Mouse (Mus musculus) CH12.LX (cell line): ENCODE measurements at regions not wholly inside any gene's neighbourhood (a gene's known extent, or its start where the extent isn't known, plus 50 kb on each side); places are given as distances from the start of the nearest gene placed in this dataset.

Source experiments
- DNase-seq: peaks from one replicate; pipeline ENCODE4 v3.0.0-alpha.2; 2013; ENCODE audit errors: extremely low read depth
- H3K27ac ChIP-seq: 2 replicates; pipeline ENCODE4 v1.5.1; 2012; ENCODE audit warnings: low read depth, mild to moderate bottlenecking, control low read depth, moderate library complexity; ENCODE audit not compliant: insufficient read depth
- H3K27me3 ChIP-seq: replicated peaks from 2 replicates; pipeline ENCODE3; 2012; ENCODE audit warnings: inconsistent platforms
- H3K36me3 ChIP-seq, 2 experiments: replicated peaks in 1 of 2; 2 replicates each; pipeline versions ENCODE3 to v1.6.1; 2012; ENCODE audit warnings: inconsistent platforms in 1 of 2, low read length in 1 of 2, mild to moderate bottlenecking in 1 of 2, mixed read lengths in 1 of 2, moderate library complexity in 1 of 2; ENCODE audit not compliant: control insufficient read depth in 1 of 2, insufficient read depth in 1 of 2
- H3K4me1 ChIP-seq, 2 experiments: 2 replicates each; pipeline ENCODE4 v1.6.1; 2012; ENCODE audit warnings: inconsistent platforms in 1 of 2, moderate library complexity in 1 of 2; ENCODE audit not compliant: insufficient read depth in 2 of 2, control insufficient read depth in 1 of 2
- H3K4me2 ChIP-seq: 2 replicates; pipeline ENCODE4 v1.6.1; 2012; ENCODE audit warnings: low read depth, mild to moderate bottlenecking, control low read depth; ENCODE audit not compliant: poor library complexity, insufficient read depth, severe bottlenecking
- H3K4me3 ChIP-seq, 3 experiments: fragments of 150-350 bp in 1 of 3; sonication (generic) in 1 of 3; replicated peaks in 1 of 3; 2 replicates each; pipeline versions ENCODE3 to v1.5.1; 2011 to 2012; ENCODE audit warnings: low read depth in 2 of 3, low read length in 2 of 3, mild to moderate bottlenecking in 2 of 3, moderate library complexity in 2 of 3, control low read depth in 1 of 3, improper control_type of control experiment in 1 of 3, inconsistent platforms in 1 of 3, mixed read lengths in 1 of 3; ENCODE audit not compliant: poor library complexity in 1 of 3
- H3K79me2 ChIP-seq: replicated peaks from 2 replicates; pipeline ENCODE4 v1.6.1; 2012; ENCODE audit warnings: mild to moderate bottlenecking, moderate library complexity; ENCODE audit not compliant: control insufficient read depth, poor library complexity, insufficient read depth, severe bottlenecking; ENCODE audit errors: extremely low read depth
- H3K9ac ChIP-seq: 2 replicates; pipeline ENCODE4 v1.6.1; 2012; ENCODE audit warnings: low read depth, mild to moderate bottlenecking, control low read depth, moderate library complexity; ENCODE audit not compliant: insufficient read depth
- H3K9me3 ChIP-seq: replicated peaks from 2 replicates; pipeline ENCODE3; 2012; ENCODE audit warnings: low read length, inconsistent platforms, mixed read lengths
- CHD1 ChIP-seq: IDR thresholded peaks from 2 replicates; pipeline ENCODE4 v1.6.1; 2012; ENCODE audit warnings: low read depth, low read length, improper control_type of control experiment, inconsistent platforms
- CHD2 ChIP-seq: IDR thresholded peaks from 2 replicates; pipeline ENCODE4 v1.6.1; 2011; ENCODE audit warnings: low read length, improper control_type of control experiment
- CTCF ChIP-seq, 2 experiments: IDR thresholded peaks in 1 of 2; conservative IDR thresholded peaks in 1 of 2; 2 replicates each; pipeline ENCODE4 v1.5.1; 2011 to 2012; ENCODE audit warnings: low read depth in 2 of 2, low read length in 2 of 2, improper control_type of control experiment in 1 of 2, inconsistent platforms in 1 of 2, mild to moderate bottlenecking in 1 of 2, moderate library complexity in 1 of 2
- E2F4 ChIP-seq: IDR thresholded peaks from 2 replicates; pipeline ENCODE4 v1.6.1; 2011; ENCODE audit warnings: low read depth, low read length, improper control_type of control experiment; ENCODE audit not compliant: insufficient replicate concordance
- EP300 ChIP-seq: IDR thresholded peaks from 2 replicates; pipeline ENCODE4 v1.6.1; 2011; ENCODE audit warnings: low read length, improper control_type of control experiment
- ETS1 ChIP-seq: conservative IDR thresholded peaks from 2 replicates; pipeline ENCODE4 v1.6.1; 2012; ENCODE audit warnings: low read depth, mild to moderate bottlenecking, inconsistent platforms, low read length, improper control_type of control experiment, moderate library complexity
- HCFC1 ChIP-seq: IDR thresholded peaks from 2 replicates; pipeline ENCODE4 v1.6.1; 2012; ENCODE audit warnings: low read depth, mild to moderate bottlenecking, inconsistent platforms, low read length, improper control_type of control experiment
- JUN ChIP-seq: IDR thresholded peaks from 2 replicates; pipeline ENCODE4 v1.6.1; 2011; ENCODE audit warnings: low read depth, mild to moderate bottlenecking, low read length, improper control_type of control experiment, moderate library complexity; ENCODE audit not compliant: insufficient read depth
- KAT2A ChIP-seq: IDR thresholded peaks from 2 replicates; pipeline ENCODE4 v1.6.1; 2012; ENCODE audit warnings: low read length, improper control_type of control experiment, inconsistent platforms; ENCODE audit not compliant: insufficient replicate concordance
- MAFK ChIP-seq: IDR thresholded peaks from 2 replicates; pipeline ENCODE4 v1.6.1; 2011; ENCODE audit warnings: low read length, improper control_type of control experiment; ENCODE audit not compliant: insufficient replicate concordance
- MYC ChIP-seq: IDR thresholded peaks from 2 replicates; pipeline ENCODE4 v1.6.1; 2011; ENCODE audit warnings: low read depth, mild to moderate bottlenecking, improper control_type of control experiment, low read length
- NELFE ChIP-seq: IDR thresholded peaks from 2 replicates; pipeline ENCODE4 v1.6.1; 2011; ENCODE audit warnings: low read depth, low read length, improper control_type of control experiment
- NRF1 ChIP-seq: IDR thresholded peaks from 2 replicates; pipeline ENCODE4 v1.6.1; 2014; ENCODE audit warnings: low read depth, mild to moderate bottlenecking, inconsistent platforms, low read length, improper control_type of control experiment, moderate library complexity
- PAX5 ChIP-seq: IDR thresholded peaks from 2 replicates; pipeline ENCODE4 v1.6.1; 2012; ENCODE audit warnings: low read length, inconsistent platforms, mixed read lengths
- RAD21 ChIP-seq: IDR thresholded peaks from 2 replicates; pipeline ENCODE4 v1.6.1; 2011; ENCODE audit warnings: low read depth, mild to moderate bottlenecking, low read length, improper control_type of control experiment, moderate library complexity
- SMC3 ChIP-seq: IDR thresholded peaks from 2 replicates; pipeline ENCODE4 v1.6.1; 2011; ENCODE audit warnings: low read depth, low read length, improper control_type of control experiment
- dilution Hi-C: fragments of 300-500 bp; cut with MboI; formaldehyde crosslinking; loops from 2 replicates; pipeline ENCODE4 v1.14.3; 2020; ENCODE audit warnings: low sequenced_read_pairs; ENCODE audit not compliant: extremely low pct_unique_long_range_greater_than_20kb, extremely low pct_ligation_motif_present
- in situ Hi-C: fragments of 300-500 bp; cut with MboI; formaldehyde crosslinking; loops from 3 replicates; pipeline ENCODE4 v1.14.3; 2019; ENCODE audit warnings: low sequenced_read_pairs, low pct_ligation_motif_present, low pct_unique_long_range_greater_than_20kb, mixed read lengths

- dilution Hi-C loops = no loop called here
- Histone ChIP-seq H3K4me2 (no peak overlapping the region), H3K79me2 (no peaks in the 10 kb centered on the region), H3K9ac (no peak overlapping the region), H3K36me3 (no peaks in the 10 kb centered on the region), H3K9me3 (no peaks in the 10 kb centered on the region), H3K4me3 (no peak overlapping the region), H3K4me1 (no peaks in the 10 kb centered on the region), H3K27me3 (no peaks in the 10 kb centered on the region), H3K27ac (no peak overlapping the region)
- in situ Hi-C loops = no loop called here
- no peak for DNase-seq
- TF ChIP-seq RAD21 = peak; percentile 54
- TF ChIP-seq EP300 = no peak
- peak in 1 of 2 experiments; percentile 45; a peak in 2 of 4 replicates for TF ChIP-seq CTCF (conservative IDR thresholded peaks at IDR 0.05 in 1 of 2, IDR thresholded peaks at IDR 0.05 in 1 of 2; ENCODE audit: low read depth in 2 of 2, low read length in 2 of 2)
- TF ChIP-seq MYC = no peak
- TF ChIP-seq SMC3 = peak; percentile 26; the same call in 1 of the 2 replicates
These were observed 713.7 kb downstream of the Cetn3 start for GRCm38 (mm10) chr13:82496606-82497005.

- Histone ChIP-seq H3K4me2 (no peak overlapping the region), H3K36me3 (no peaks in the 10 kb centered on the region), H3K9me3 (no peaks in the 10 kb centered on the region), H3K27me3 (no peaks in the 10 kb centered on the region), H3K79me2 (no peaks in the 10 kb centered on the region), H3K4me1 (peaks cover 0 to 2% of the 10 kb centered on the region in 2 experiments; a peak in 1 of 4 replicates), H3K4me3 (no peak overlapping the region), H3K27ac (no peak overlapping the region), H3K9ac (no peak overlapping the region)
- no peak for TF ChIP-seq ETS1
- in situ Hi-C loops (no loop called here), dilution Hi-C loops (no loop called here)
- no peak for DNase-seq
These were observed 725.3 kb downstream of the Cetn3 start for GRCm38 (mm10) chr13:82508176-82508575.

- H3K4me3 ChIP-seq = no peak overlapping the region
- no peak overlapping the region for H3K27ac ChIP-seq
- H3K9me3 ChIP-seq = no peaks in the 10 kb centered on the region
- no peaks in the 10 kb centered on the region for H3K36me3 ChIP-seq
- dilution Hi-C loops (no loop called here), in situ Hi-C loops (no loop called here)
- DNase-seq = no peak
- H3K79me2 ChIP-seq = no peaks in the 10 kb centered on the region
- no peaks in the 10 kb centered on the region for H3K27me3 ChIP-seq
- H3K4me1 ChIP-seq = no peaks in the 10 kb centered on the region
- TF ChIP-seq CHD1 = no peak
- no peak for TF ChIP-seq NELFE
- no peak for TF ChIP-seq JUN
- TF ChIP-seq MAFK = no peak
- no peak for TF ChIP-seq E2F4
- TF ChIP-seq PAX5 = no peak
- no peak for TF ChIP-seq CHD2
- TF ChIP-seq HCFC1 = no peak
- no peak for TF ChIP-seq NRF1
- no peak for TF ChIP-seq KAT2A
- no peak for TF ChIP-seq ETS1
- TF ChIP-seq, all 38 proteins: peak for 0
- H3K9ac ChIP-seq = no peak overlapping the region
- no peak overlapping the region; the same call in 1 of the 2 replicates for H3K4me2 ChIP-seq
These were observed 726.6 kb downstream of the Cetn3 start for GRCm38 (mm10) chr13:82509512-82509911.
